ENCODE assay signal across 9 mouse cellular contexts in genomic region chr2:84636231-84636741, GRCm38 (mm10). TPM values are rescaled to one million over a fixed set of nuclear protein-coding genes. Genes with fewer than 3 reads are reported as not detected.
DNase-seq lines count a peak whose midpoint lies in the region; ATAC-seq lines count a peak whose summit lies in the region.
"Had no signal": no experiment of that assay in that cellular context is flagged by ENCODE, and none has a peak within 500 bp of the region (broad histone marks: within the 10 kb centered on the region; RNA-seq: fewer than 3 reads in every experiment).

No protein-coding gene starts in this region.

- peak overlapping the region; percentile 61 for H3K4me2 ChIP-seq in heart, embryonic 11.5 days
- peak overlapping the region; percentile 53 for H3K4me2 ChIP-seq in kidney, embryonic 16.5 days (replicated peaks; ENCODE audit: low read depth, low read length)

- peak overlapping the region; percentile 31 for H3K4me3 ChIP-seq in heart, embryonic 11.5 days (ENCODE audit: low read depth, low read length)
- peak overlapping the region; percentile 21 for H3K4me3 ChIP-seq in kidney, embryonic 16.5 days (ENCODE audit: low read length)

- DNase-seq in heart, adult 18-20 months: peak; percentile 74 to 80
- DNase-seq in heart, postnatal 4 days: no peak
- peak; percentile 68 for DNase-seq in lung, postnatal 10 days
- no peak for DNase-seq in natural killer cell, adult 2 months (ENCODE audit: low spot score in 2 of 2)
- no peak for DNase-seq in B cell, adult 2 months
- no peak for DNase-seq in cerebellum, postnatal 36 days

- no peaks in the 10 kb centered on the region for H3K9me3 ChIP-seq in heart, embryonic 11.5 days (replicated peaks; ENCODE audit: control insufficient read depth, low read length)
- H3K9me3 ChIP-seq in kidney, embryonic 16.5 days (ENCODE audit: low read length): no peaks in the 10 kb centered on the region

- 17% methylated on average over 8 of the region's 8 CpGs for WGBS in heart, embryonic 11.5 days (ENCODE audit: insufficient replicate concordance)
- WGBS in kidney, embryonic 16.5 days: 8% methylated on average over 8 of the region's 8 CpGs

- peaks cover 83% of the 10 kb centered on the region for H3K4me1 ChIP-seq in heart, embryonic 11.5 days (ENCODE audit: control insufficient read depth, insufficient read depth, low read length)
- H3K4me1 ChIP-seq in kidney, embryonic 16.5 days (ENCODE audit: insufficient read depth, low read length): peaks cover 82% of the 10 kb centered on the region

- no peak for ATAC-seq in heart, embryonic 11.5 days (replicated peaks; ENCODE audit: insufficient number of reproducible peaks, low FRiP score, low TSS enrichment)
- ATAC-seq in kidney, embryonic 16.5 days (ENCODE audit: low FRiP score, low TSS enrichment): peak; percentile 47; the same call in 1 of the 2 replicates

- peak overlapping the region; percentile 64 for H3K9ac ChIP-seq in heart, embryonic 11.5 days (ENCODE audit: low read depth, low read length)
- H3K9ac ChIP-seq in kidney, embryonic 16.5 days (replicated peaks; ENCODE audit: low read length): peak overlapping the region; percentile 66

- no peaks in the 10 kb centered on the region for H3K36me3 ChIP-seq in heart, embryonic 11.5 days (ENCODE audit: control insufficient read depth, insufficient read depth, low read length)
- H3K36me3 ChIP-seq in kidney, embryonic 16.5 days (ENCODE audit: insufficient read depth, low read length): no peaks in the 10 kb centered on the region

- no peaks in the 10 kb centered on the region for H3K27me3 ChIP-seq in heart, embryonic 11.5 days (ENCODE audit: control insufficient read depth, insufficient read depth, low read length)
- no peaks in the 10 kb centered on the region for H3K27me3 ChIP-seq in kidney, embryonic 16.5 days (ENCODE audit: insufficient read depth, low read length)
- H3K27me3 ChIP-seq: CH12.LX had no signal

- peak overlapping the region; percentile 98 for H3K27ac ChIP-seq in heart, embryonic 11.5 days (ENCODE audit: low read depth, low read length)
- H3K27ac ChIP-seq in kidney, embryonic 16.5 days (ENCODE audit: low read length): peak overlapping the region; percentile 99

RNA-seq across cellular contexts. Expression of gene Ctnnd1, which starts 14.3 kb away (rescaled TPM):
- total RNA-seq in heart, adult 18-20 months (2021): 10 to 100 TPM; 53.6 to 63.9 TPM
- 100 to 1,000 TPM; 161 to 162 TPM for total RNA-seq in heart, postnatal 4 days (2021)
- 71.2 and 77.5 TPM in 2 replicates for polyA plus RNA-seq in heart, embryonic 11.5 days (2014; fragmentation: Nextera tagmentation; extraction: Ambion mirVana)
- polyA plus RNA-seq in kidney, embryonic 16.5 days (2015; fragmentation: Nextera tagmentation; extraction: Ambion mirVana): 55.7 and 59.3 TPM in 2 replicates

RNA-seq across cellular contexts. Expression of gene Btbd18, which starts 22.6 kb away (rescaled TPM):
- not detected for total RNA-seq in heart, adult 18-20 months (2021)
- total RNA-seq in heart, postnatal 4 days (2021): under 1 TPM in 1 of 2 experiments, not detected in 1; 0.11 TPM
- polyA plus RNA-seq in heart, embryonic 11.5 days (2014; fragmentation: Nextera tagmentation; extraction: Ambion mirVana): 0.14 and 0.20 TPM in 2 replicates
- 0.14 and 0.22 TPM in 2 replicates for polyA plus RNA-seq in kidney, embryonic 16.5 days (2015; fragmentation: Nextera tagmentation; extraction: Ambion mirVana)

RNA-seq across cellular contexts. Expression of gene Selenoh, which starts 34.3 kb away (rescaled TPM):
- total RNA-seq in heart, adult 18-20 months (2021): 10 to 100 TPM; 22.7 to 29.2 TPM
- total RNA-seq in heart, postnatal 4 days (2021): 100 to 1,000 TPM; 109 to 112 TPM
- 298 and 299 TPM in 2 replicates for polyA plus RNA-seq in heart, embryonic 11.5 days (2014; fragmentation: Nextera tagmentation; extraction: Ambion mirVana)
- polyA plus RNA-seq in kidney, embryonic 16.5 days (2015; fragmentation: Nextera tagmentation; extraction: Ambion mirVana): 304 and 332 TPM in 2 replicates

RNA-seq across cellular contexts. Expression of gene Gm28635, which starts 41.6 kb away (rescaled TPM):
- 10 to 100 TPM in 1 of 2 experiments, 1 to 10 TPM in 1; 5.4 to 10.0 TPM for total RNA-seq in heart, adult 18-20 months (2021)
- total RNA-seq in heart, postnatal 4 days (2021): 10 to 100 TPM; 15.3 to 22.6 TPM
- polyA plus RNA-seq in heart, embryonic 11.5 days (2014; fragmentation: Nextera tagmentation; extraction: Ambion mirVana): not detected in 2 replicates
- not detected in 2 replicates for polyA plus RNA-seq in kidney, embryonic 16.5 days (2015; fragmentation: Nextera tagmentation; extraction: Ambion mirVana)
- total RNA-seq: CH12.LX had no signal

RNA-seq across cellular contexts. Expression of gene Med19, which starts 41.9 kb away (rescaled TPM):
- total RNA-seq in heart, adult 18-20 months (2021): 10 to 100 TPM; 14.7 to 15.2 TPM
- total RNA-seq in heart, postnatal 4 days (2021): 10 to 100 TPM; 18.9 to 20.2 TPM
- polyA plus RNA-seq in heart, embryonic 11.5 days (2014; fragmentation: Nextera tagmentation; extraction: Ambion mirVana): 41.8 and 42.1 TPM in 2 replicates
- 39.2 and 42.6 TPM in 2 replicates for polyA plus RNA-seq in kidney, embryonic 16.5 days (2015; fragmentation: Nextera tagmentation; extraction: Ambion mirVana)

Comparison
In these comparisons a context has a peak if more than half of its experiments do, and no peak if none do; other contexts are left out.
1. DNase-seq: peak in heart, adult 18-20 months (2 of 2) and lung, postnatal 10 days (single experiment); none in heart, postnatal 4 days (single experiment), natural killer cell, adult 2 months (0 of 2), B cell, adult 2 months (0 of 2) and cerebellum, postnatal 36 days (0 of 2).